Mouse (Mus musculus) monocyte, adult 5-6 weeks (primary cell): ENCODE results near the gene Meis1. TPM values are rescaled to one million over a fixed set of nuclear protein-coding genes. Genes with fewer than 3 reads are reported as not detected.

Source experiments
- ATAC-seq: fragments of 153-309, 156-312 bp; replicated peaks from 2 replicates; pipeline ENCODE4 v1.8.0; 2017; ENCODE audit warnings: mild to moderate bottlenecking; ENCODE audit not compliant: low TSS enrichment, insufficient number of reproducible peaks, severe bottlenecking, poor library complexity, low FRiP score
- total RNA-seq: library from RNA; stranded (forward); fragments of 200-1000, 200-491, 200-594 nt; gene quantifications from 3 replicates; pipeline ENCODE4 v1.2.3, GENCODE M21; 2017

Meis1 gene
- total RNA-seq, 1 experiment from 2014 or later = 11.1 TPM

- no peak for ATAC-seq
Measured at GRCm38 (mm10) chr11:18963202-18964136, 55.3 kb downstream of the Meis1 start.

GRCm38 (mm10) chr11:18959465-18959864, 59.3 kb downstream of the Meis1 start:
- ATAC-seq = no peak

GRCm38 (mm10) chr11:18957805-18958770, 60.7 kb downstream of the Meis1 start:
- no peak for ATAC-seq

GRCm38 (mm10) chr11:18957097-18957804, 61.5 kb downstream of the Meis1 start:
- ATAC-seq = no peak

- no peak for ATAC-seq
Measured at GRCm38 (mm10) chr11:18955969-18956368, 62.8 kb downstream of the Meis1 start.

- ATAC-seq = no peak
Measured at GRCm38 (mm10) chr11:18954852-18955251, 63.9 kb downstream of the Meis1 start.

GRCm38 (mm10) chr11:18953892-18954291, 64.9 kb downstream of the Meis1 start:
- ATAC-seq = no peak

- ATAC-seq = no peak
Measured at GRCm38 (mm10) chr11:18948600-18949295, 70.0 kb downstream of the Meis1 start.

GRCm38 (mm10) chr11:18947434-18947833, 71.4 kb downstream of the Meis1 start:
- no peak for ATAC-seq

- ATAC-seq = no peak
Measured at GRCm38 (mm10) chr11:18945778-18946177, 73.0 kb downstream of the Meis1 start.

- no peak for ATAC-seq
Measured at GRCm38 (mm10) chr11:18944972-18945625, 73.7 kb downstream of the Meis1 start.

- no peak for ATAC-seq
Measured at GRCm38 (mm10) chr11:18944209-18944608, 74.6 kb downstream of the Meis1 start.

- no peak for ATAC-seq
Measured at GRCm38 (mm10) chr11:18942990-18943389, 75.8 kb downstream of the Meis1 start.

- no peak for ATAC-seq
Measured at GRCm38 (mm10) chr11:18940916-18941315, 77.9 kb downstream of the Meis1 start.

- ATAC-seq = no peak
Measured at GRCm38 (mm10) chr11:18934921-18935320, 83.9 kb downstream of the Meis1 start.

GRCm38 (mm10) chr11:18931001-18931874, 87.5 kb downstream of the Meis1 start:
- ATAC-seq = no peak
